Mouse (Mus musculus): ENCODE results near the gene Rexo1.

DNA sequence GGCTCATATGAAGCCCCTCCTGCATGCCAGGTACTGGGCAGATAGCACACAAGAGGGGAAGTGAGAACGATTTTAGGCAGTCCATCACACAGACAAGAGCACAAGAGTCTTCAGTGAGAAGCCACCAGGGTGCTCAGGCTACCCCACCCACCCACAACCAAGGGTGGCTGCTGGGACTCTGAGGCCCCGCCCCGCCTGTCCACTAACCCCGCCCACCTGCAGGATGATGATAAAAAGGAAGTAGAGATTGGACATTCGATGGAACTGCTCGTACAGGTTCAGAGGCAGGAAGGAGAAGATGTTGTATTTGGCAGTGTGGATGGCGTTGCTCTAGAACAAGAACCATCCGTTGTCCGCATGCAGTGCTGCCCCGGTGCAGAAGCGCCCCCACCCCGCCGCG is 26.3 kb downstream of the Rexo1 start:
- TF ChIP-seq CTCF (IDR thresholded peaks at IDR 0.05; ENCODE audit: low read depth) (no peak), EP300 (optimal IDR thresholded peaks at IDR 0.05) (no peak)

Data from stomach, postnatal 0 days (tissue).